8 mouse cellular contexts compared by ENCODE assay signal in genomic region chr11:109873161-109873775, GRCm38 (mm10). TPM values are rescaled to one million over a fixed set of nuclear protein-coding genes. Genes with fewer than 3 reads are reported as not detected.
DNase-seq lines count a peak whose midpoint lies in the region; ATAC-seq lines count a peak whose summit lies in the region.

No protein-coding gene starts in this region.

- H3K4me1 ChIP-seq in liver, embryonic 11.5 days (replicated peaks; ENCODE audit: control insufficient read depth, insufficient read depth, low read length) = peaks cover 3% of the 10 kb centered on the region
- peaks cover 12% of the 10 kb centered on the region for H3K4me1 ChIP-seq in brown adipose tissue, adult 24 weeks (ENCODE audit: control insufficient read depth, insufficient read depth, insufficient read length, low read length)
- peaks cover 15% of the 10 kb centered on the region for H3K4me1 ChIP-seq in liver, embryonic 12.5 days
- H3K4me1 ChIP-seq in forebrain, embryonic 10.5 days = peaks cover 5% of the 10 kb centered on the region; the same call in 1 of the 2 replicates

- H3K4me3 ChIP-seq in liver, embryonic 11.5 days (ENCODE audit: low read depth, low read length) = no peak overlapping the region
- H3K4me3 ChIP-seq in brown adipose tissue, adult 24 weeks (ENCODE audit: insufficient read depth, low read depth, low read length) = no peak overlapping the region
- no peak overlapping the region for H3K4me3 ChIP-seq in liver, embryonic 12.5 days
- no peak overlapping the region for H3K4me3 ChIP-seq in forebrain, embryonic 10.5 days

- H3K27ac ChIP-seq in liver, embryonic 11.5 days (ENCODE audit: low read depth, low read length) = no peak overlapping the region
- H3K27ac ChIP-seq in brown adipose tissue, adult 24 weeks (replicated peaks; ENCODE audit: low read depth, low read length) = peak overlapping the region; percentile 62
- H3K27ac ChIP-seq in liver, embryonic 12.5 days = no peak overlapping the region
- no peak overlapping the region for H3K27ac ChIP-seq in forebrain, embryonic 10.5 days

- DNase-seq in cerebellum, adult 8-10 months = peak; percentile 21
- DNase-seq in cerebellum, adult 9-11 months = no peak
- no peak for DNase-seq in liver, embryonic 11.5 days (ENCODE audit: low spot score)
- DNase-seq in liver = no peak
- DNase-seq in forebrain, embryonic 10.5 days (ENCODE audit: extremely low spot score, low spot score) = no peak

- no peaks in the 10 kb centered on the region for H3K9me3 ChIP-seq in liver, embryonic 11.5 days (ENCODE audit: control insufficient read depth, low read length)
- H3K9me3 ChIP-seq in liver, embryonic 12.5 days (replicated peaks) = no peaks in the 10 kb centered on the region
- H3K9me3 ChIP-seq in forebrain, embryonic 10.5 days = peaks cover 4% of the 10 kb centered on the region; the same call in 1 of the 2 replicates

- ATAC-seq in liver, embryonic 11.5 days (replicated peaks; ENCODE audit: low FRiP score) = no peak
- ATAC-seq in liver, embryonic 12.5 days = no peak
- ATAC-seq in frontal cortex, adult (ENCODE audit: low TSS enrichment) = no peak

- H3K36me3 ChIP-seq in liver, embryonic 11.5 days (ENCODE audit: control insufficient read depth, insufficient read depth, low read length) = no peaks in the 10 kb centered on the region
- no peaks in the 10 kb centered on the region for H3K36me3 ChIP-seq in liver, embryonic 12.5 days
- no peaks in the 10 kb centered on the region for H3K36me3 ChIP-seq in forebrain, embryonic 10.5 days (replicated peaks)

- H3K4me2 ChIP-seq in liver, embryonic 11.5 days = peak overlapping the region; percentile 5; the same call in 1 of the 2 replicates
- peak overlapping the region; percentile 31 for H3K4me2 ChIP-seq in liver, embryonic 12.5 days

- H3K9ac ChIP-seq in liver, embryonic 11.5 days (ENCODE audit: low read depth, low read length) = no peak overlapping the region
- H3K9ac ChIP-seq in liver, embryonic 12.5 days = no peak overlapping the region

- WGBS in liver, embryonic 11.5 days = 51% methylated on average over 9 of the region's 9 CpGs
- WGBS in liver, embryonic 12.5 days (ENCODE audit: insufficient replicate concordance) = 44% methylated on average over 9 of the region's 9 CpGs
- WGBS in forebrain, embryonic 10.5 days = 54% methylated on average over 9 of the region's 9 CpGs

- H3K27me3 ChIP-seq in liver, embryonic 11.5 days (replicated peaks; ENCODE audit: control insufficient read depth, insufficient read depth, low read length) = no peaks in the 10 kb centered on the region
- 0 out of 2 replicates have a peak, but pooled peaks cover 5% of the 10 kb centered on the region for H3K27me3 ChIP-seq in liver, embryonic 12.5 days (replicated peaks)
- no peaks in the 10 kb centered on the region for H3K27me3 ChIP-seq in forebrain, embryonic 10.5 days (ENCODE audit: poor library complexity, severe bottlenecking)

RNA-seq across cellular contexts. Expression of gene 1700012B07Rik, which starts 45.4 kb away (rescaled TPM):
- polyA plus RNA-seq in liver, embryonic 11.5 days (2014; fragmentation: Nextera tagmentation; extraction: Ambion mirVana) = not detected in 2 replicates
- polyA plus RNA-seq in brown adipose tissue, adult 24 weeks (2012; ENCODE audit: insufficient read depth, insufficient read length, missing spikeins) = not detected in 2 replicates
- not detected in 2 replicates for polyA plus RNA-seq in liver, embryonic 12.5 days (2016; fragmentation: Nextera tagmentation; extraction: Ambion mirVana)
- polyA plus RNA-seq in forebrain, embryonic 10.5 days (2016; fragmentation: Nextera tagmentation; extraction: Ambion mirVana) = not detected in 2 replicates
